Mouse (Mus musculus) frontal cortex, adult 2 months (tissue): ENCODE measurements at regions not wholly inside any gene's neighbourhood (a gene's known extent, or its start where the extent isn't known, plus 50 kb on each side); places are given as distances from the start of the nearest gene placed in this dataset.

Source experiments
- DNase-seq, 2 experiments: peaks; one replicate each; pipeline ENCODE4 v3.0.0; 2022; ENCODE audit warnings: low spot score in 1 of 2; ENCODE audit errors: extremely low spot score in 1 of 2

GRCm38 (mm10) chr11:84706692-84707091 is 112.6 kb downstream of the Mrm1 start:
- no peak for DNase-seq

GRCm38 (mm10) chr11:84701319-84702175 is 117.8 kb downstream of the Mrm1 start:
- DNase-seq, result no peak

DNA sequence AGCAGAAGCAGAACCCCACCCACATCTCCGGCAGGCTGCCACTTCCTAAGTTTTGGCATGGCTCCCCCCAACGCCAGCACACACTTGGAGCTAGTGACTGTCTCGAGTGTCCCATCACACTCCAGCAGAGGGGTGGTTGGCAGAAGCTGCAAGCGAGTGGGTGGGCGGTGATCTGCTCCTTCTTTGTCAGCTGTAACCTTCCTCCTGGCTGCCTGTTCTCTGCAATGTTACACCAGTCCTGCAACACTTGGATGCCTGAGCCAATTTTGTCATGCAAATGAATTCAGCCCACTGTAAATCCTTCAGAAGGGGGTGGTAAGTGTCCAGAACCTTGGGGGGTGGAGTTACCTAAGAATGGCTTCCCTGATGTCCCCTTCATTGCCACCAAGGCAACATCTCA is 121.8 kb downstream of the Mrm1 start:
- DNase-seq, result peak; percentile 85 to 92

DNA sequence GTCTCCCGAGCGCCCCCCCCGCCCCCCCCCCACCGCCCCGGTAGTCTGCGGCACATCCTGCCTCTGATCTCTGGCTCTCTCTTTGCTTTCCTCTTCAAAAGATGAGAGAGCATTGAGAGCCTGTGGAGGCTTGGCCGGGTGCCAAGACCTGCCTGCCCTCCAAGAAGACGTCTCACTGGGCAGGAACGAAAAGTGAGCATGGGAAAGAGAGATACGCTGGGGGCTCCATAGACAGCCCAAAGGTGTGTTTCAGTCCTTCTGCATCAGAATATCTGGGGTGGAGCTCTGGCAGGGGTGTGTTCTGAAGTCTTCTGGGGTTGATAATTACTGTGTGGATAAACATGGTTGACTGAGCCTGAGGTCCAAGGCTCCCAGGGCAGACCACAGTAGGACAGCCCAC is 126.7 kb downstream of the Mrm1 start:
- no peak for DNase-seq

GRCm38 (mm10) chr11:84691410-84692148 is 127.7 kb downstream of the Mrm1 start:
- no peak for DNase-seq

DNA sequence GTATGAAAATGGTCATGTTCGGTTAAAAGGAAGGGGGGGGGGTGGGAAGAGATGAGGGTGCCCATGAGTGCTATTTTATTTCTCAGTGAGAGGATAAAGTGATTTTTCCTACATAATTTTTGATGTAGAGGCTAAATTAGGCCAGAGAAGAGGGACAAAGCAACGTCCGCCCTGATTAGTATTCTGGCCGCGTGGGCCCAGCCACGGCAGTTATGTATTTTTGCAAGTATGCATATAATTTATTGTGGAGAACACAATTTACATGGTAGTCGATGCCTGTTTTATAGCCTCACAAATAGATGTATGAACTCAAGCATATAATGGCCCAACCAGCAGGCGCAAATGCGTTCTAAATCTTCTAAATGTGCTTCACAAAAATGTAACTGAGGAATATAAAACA is 132.8 kb downstream of the Mrm1 start:
- DNase-seq, result no peak

GRCm38 (mm10) chr11:84684325-84684724 is 135.0 kb downstream of the Mrm1 start:
- DNase-seq, result no peak

DNA sequence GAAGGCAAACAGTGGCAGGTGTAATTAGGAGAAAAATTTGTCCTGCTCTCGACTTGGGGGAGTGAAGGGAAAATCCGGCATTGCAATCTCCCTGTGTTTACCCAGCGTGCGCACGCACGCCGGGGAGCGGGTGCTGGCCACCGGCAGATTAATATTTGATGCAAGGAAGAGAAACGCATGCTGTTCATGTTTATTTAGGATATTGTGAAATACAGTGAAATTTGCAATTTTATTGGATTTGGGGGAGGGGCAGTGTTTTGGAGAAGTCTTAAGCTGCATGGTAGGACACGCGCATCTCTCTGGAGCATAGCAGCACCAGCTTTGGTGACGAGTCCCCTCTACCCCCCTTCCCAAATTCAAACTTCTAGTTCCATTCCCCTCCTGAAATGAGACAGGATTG is 136.4 kb downstream of the Mrm1 start:
- no peak for DNase-seq

- DNase-seq, result no peak
These were observed 142.8 kb downstream of the Mrm1 start for GRCm38 (mm10) chr11:84676377-84677078.

DNA sequence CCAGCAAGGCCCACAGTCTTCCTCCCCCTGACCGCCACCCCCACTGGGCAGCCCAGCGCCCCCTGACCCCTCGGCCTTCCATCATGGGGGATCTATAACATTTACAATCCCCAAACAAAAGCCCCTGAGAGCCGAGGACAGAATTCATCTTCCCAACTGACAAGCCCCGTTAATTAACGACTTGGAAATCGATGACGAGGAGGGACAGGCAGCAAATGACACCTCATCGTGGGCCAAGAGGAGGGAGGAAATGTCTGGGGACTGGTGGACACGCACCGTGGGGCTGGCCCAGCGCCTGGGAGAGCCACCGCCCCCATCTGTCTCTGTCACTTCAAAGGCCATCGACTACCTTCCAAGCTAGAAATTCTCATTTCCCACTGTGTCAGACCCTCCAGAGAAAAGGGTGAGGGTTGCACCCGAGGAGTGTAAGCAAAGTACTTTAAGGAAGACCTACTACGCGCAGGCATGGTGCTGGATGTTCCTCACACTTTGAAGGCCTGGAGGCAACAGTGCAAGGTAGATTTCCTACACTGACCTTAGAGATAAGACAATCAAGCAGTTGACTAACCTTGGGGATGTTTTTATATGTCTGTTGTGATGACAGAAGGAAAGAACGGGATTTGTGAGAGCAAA is 146.4 kb downstream of the Mrm1 start:
- no peak for DNase-seq

- no peak for DNase-seq
These were observed 146.2 kb upstream of the Lhx1 start for GRCm38 (mm10) chr11:84671585-84671984.

GRCm38 (mm10) chr11:84667711-84668110 is 142.4 kb upstream of the Lhx1 start:
- no peak for DNase-seq

DNA sequence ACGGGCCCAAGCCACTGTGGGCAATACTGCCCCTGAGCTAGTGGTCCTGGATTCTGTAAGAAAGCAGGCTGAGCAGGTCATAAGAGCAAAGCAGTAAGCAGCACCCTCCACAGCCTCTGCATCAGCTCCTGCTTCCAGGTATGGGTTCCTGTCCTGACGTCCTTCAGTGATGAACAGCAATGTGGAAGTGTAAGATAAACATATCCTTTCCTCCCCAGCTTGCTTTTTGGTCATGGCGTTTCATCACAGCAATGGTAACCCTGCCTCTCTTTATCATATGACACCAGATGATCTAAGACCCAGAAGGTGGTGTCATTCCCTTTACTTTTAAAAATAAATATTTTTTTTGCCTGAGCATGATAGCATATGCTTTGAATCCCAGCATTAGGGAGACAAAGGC is 138.9 kb upstream of the Lhx1 start:
- no peak for DNase-seq

- no peak for DNase-seq
These were observed 136.6 kb upstream of the Lhx1 start for GRCm38 (mm10) chr11:84661981-84662380.

DNA sequence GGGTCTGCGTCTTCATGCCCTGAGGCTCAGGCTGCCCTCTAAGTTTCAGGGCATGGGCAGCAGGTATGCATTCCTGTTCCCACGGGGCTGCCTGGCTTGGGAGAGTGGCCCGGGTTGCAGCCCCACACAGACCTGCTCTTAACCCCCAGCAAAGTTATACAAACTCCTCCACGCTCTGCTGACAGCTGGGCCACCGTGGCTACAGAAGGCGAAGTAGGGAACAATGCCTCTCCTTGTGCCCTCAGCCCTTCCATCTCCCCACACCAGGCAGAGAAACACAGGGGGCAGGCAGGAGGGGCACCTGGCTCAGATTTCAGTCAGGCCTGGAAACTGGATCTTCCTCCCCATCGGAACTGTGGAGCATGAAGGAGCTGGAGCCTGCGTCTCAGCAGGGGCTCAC is 135.5 kb upstream of the Lhx1 start:
- DNase-seq, result no peak

GRCm38 (mm10) chr11:84659370-84659937 is 134.1 kb upstream of the Lhx1 start:
- DNase-seq, result no peak

GRCm38 (mm10) chr11:84653481-84653880 is 128.1 kb upstream of the Lhx1 start:
- DNase-seq, result no peak

DNA sequence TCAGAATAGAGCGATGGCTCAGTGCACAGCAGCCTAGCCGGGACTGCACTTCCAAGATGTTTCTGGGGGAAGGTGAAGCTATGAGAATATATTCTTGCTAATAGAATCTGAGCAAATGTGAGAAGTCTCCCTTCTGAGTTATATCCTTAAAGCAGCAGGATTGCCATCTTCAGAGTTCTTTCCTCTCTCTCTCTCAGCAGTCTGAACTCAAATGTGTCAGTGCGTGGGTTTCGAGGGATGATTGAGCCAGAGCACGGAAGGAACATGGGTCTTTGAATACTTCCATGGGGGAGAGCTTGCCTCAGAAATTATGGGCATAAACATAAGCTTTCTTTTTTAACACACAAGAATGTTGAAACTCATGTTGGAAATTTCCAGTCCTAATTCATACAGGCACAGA is 123.6 kb upstream of the Lhx1 start:
- peak in 1 of 2 experiments; percentile 4 for DNase-seq

DNA sequence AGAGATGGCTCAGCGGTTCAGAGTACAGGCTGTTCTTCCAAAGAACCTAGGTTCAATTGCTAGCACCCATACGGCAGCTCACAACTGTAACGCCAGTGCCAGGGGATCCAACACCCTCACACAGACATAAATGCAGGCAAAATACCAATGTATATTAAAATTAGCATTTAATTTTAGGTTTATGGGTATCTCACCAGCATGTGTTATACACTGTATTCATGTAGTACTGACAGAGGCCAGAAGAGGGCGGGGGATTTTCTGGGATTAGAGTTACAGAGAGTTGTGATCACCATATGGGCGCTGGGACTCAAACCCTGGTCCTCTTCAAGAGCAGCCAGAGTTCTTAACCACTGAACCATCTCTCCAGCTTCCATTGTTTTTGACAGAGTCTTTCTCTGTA is 121.8 kb upstream of the Lhx1 start:
- DNase-seq, result no peak

- DNase-seq, result no peak
These were observed 117.7 kb upstream of the Lhx1 start for GRCm38 (mm10) chr11:84643107-84643372.
